Mouse (Mus musculus): ENCODE measurements around the gene Gas6.

- TF ChIP-seq CTCF (IDR thresholded peaks at IDR 0.05; ENCODE audit: extremely low read depth, insufficient read depth, low read length) (no peak), POLR2A (IDR thresholded peaks at IDR 0.05; ENCODE audit: extremely low read depth, insufficient read depth, low read length) (no peak)
Measured at GRCm38 (mm10) chr8:13472284-13472683, 22.0 kb downstream of the Gas6 start.
